Mouse (Mus musculus) ZHBTc4 (cell line): ENCODE results near the gene Zcrb1.
"Not testable (repeated sequence)": the region's sequence is repeated elsewhere in the genome, so short reads cannot be mapped to it uniquely, and the experiment has no call there.

Experiments used
- DNase-seq: peaks from one replicate; pipeline ENCODE4 v3.0.0-alpha.2; 2011; ENCODE audit warnings: low read depth, low spot score

Gene Zcrb1

GRCm38 (mm10) chr15:93397826-93398698 lies at the start of gene Zcrb1, which contains the start of gene Pphln1:
Zcrb1 (minus strand) TSS chr15:93398334.
Pphln1 (plus strand) TSS chr15:93398350.
- DNase-seq: peak; percentile 93

- no peak for DNase-seq
Measured at GRCm38 (mm10) chr15:93443676-93444075, 45.5 kb upstream of the Zcrb1 start.

- peak; percentile 45 for DNase-seq
Measured at GRCm38 (mm10) chr15:93442271-93442670, 44.1 kb upstream of the Zcrb1 start.

GRCm38 (mm10) chr15:93438663-93439062 lies 40.5 kb upstream of the Zcrb1 start:
- DNase-seq: peak; percentile 63

GRCm38 (mm10) chr15:93435998-93436397 lies 37.9 kb upstream of the Zcrb1 start:
- DNase-seq: no peak

GRCm38 (mm10) chr15:93433811-93434210 lies 35.7 kb upstream of the Zcrb1 start:
- DNase-seq: peak; percentile 18

- DNase-seq: peak; percentile 69
Measured at GRCm38 (mm10) chr15:93422537-93422936, 24.4 kb upstream of the Zcrb1 start.

- DNase-seq: peak; percentile 50
Measured at GRCm38 (mm10) chr15:93420596-93420995, 22.5 kb upstream of the Zcrb1 start.

- DNase-seq: no peak
Measured at GRCm38 (mm10) chr15:93416300-93416699, 18.2 kb upstream of the Zcrb1 start.

- DNase-seq: no peak
Measured at GRCm38 (mm10) chr15:93414456-93414855, 16.3 kb upstream of the Zcrb1 start.

GRCm38 (mm10) chr15:93412445-93412844 lies 14.3 kb upstream of the Zcrb1 start:
- DNase-seq: no peak

GRCm38 (mm10) chr15:93406492-93406891 lies 8.4 kb upstream of the Zcrb1 start:
- DNase-seq: no peak

- DNase-seq: no peak
Measured at GRCm38 (mm10) chr15:93405446-93405986, 7.4 kb upstream of the Zcrb1 start.

GRCm38 (mm10) chr15:93404849-93405248 lies 6.7 kb upstream of the Zcrb1 start:
- DNase-seq: no peak

- DNase-seq: no peak
Measured at GRCm38 (mm10) chr15:93402730-93403129, 4.6 kb upstream of the Zcrb1 start.

GRCm38 (mm10) chr15:93401446-93401845 lies 3.3 kb upstream of the Zcrb1 start:
- DNase-seq: no peak

- DNase-seq: no peak
Measured at GRCm38 (mm10) chr15:93398699-93399540, 786 bp upstream of the Zcrb1 start.

GRCm38 (mm10) chr15:93397269-93397668 lies 865 bp downstream of the Zcrb1 start:
- no peak for DNase-seq

- DNase-seq: no peak
Measured at GRCm38 (mm10) chr15:93381337-93381736, 16.8 kb downstream of the Zcrb1 start.

- peak; percentile 72 for DNase-seq
Measured at GRCm38 (mm10) chr15:93379177-93379576, 19.0 kb downstream of the Zcrb1 start.

- no peak for DNase-seq
Measured at GRCm38 (mm10) chr15:93375696-93376095, 22.4 kb downstream of the Zcrb1 start.

- not testable (repeated sequence) for DNase-seq
Measured at GRCm38 (mm10) chr15:93372525-93373119, 25.5 kb downstream of the Zcrb1 start.
